Mouse (Mus musculus) limb, embryonic 12.5 days (tissue): ENCODE measurements around the gene Rell1. TPM values are rescaled to one million over a fixed set of nuclear protein-coding genes. Genes with fewer than 3 reads are reported as not detected.

Experiments used
- ATAC-seq: fragments of 200-750 bp; cut with Nextera tagmentation; 2 replicates; pipeline ENCODE4 v1.8.0; 2017; ENCODE audit warnings: low read depth, moderate TSS enrichment; ENCODE audit not compliant: insufficient number of reproducible peaks, insufficient read depth, low FRiP score, low TSS enrichment
- H3K27ac ChIP-seq: fragments of 300-500 bp; sonication (generic); 2 replicates; pipeline ENCODE4 v1.5.1; 2016; ENCODE audit warnings: mild to moderate bottlenecking, moderate library complexity
- H3K27me3 ChIP-seq: fragments of 300-500 bp; sonication (generic); 2 replicates; pipeline ENCODE4 v1.6.1; 2016; ENCODE audit warnings: mild to moderate bottlenecking, moderate library complexity
- H3K36me3 ChIP-seq: fragments of 300-500 bp; sonication (generic); 2 replicates; pipeline ENCODE4 v1.6.1; 2016; ENCODE audit warnings: mild to moderate bottlenecking, moderate library complexity
- H3K4me1 ChIP-seq: fragments of 300-500 bp; sonication (generic); replicated peaks from 2 replicates; pipeline ENCODE4 v1.6.1; 2016
- H3K4me2 ChIP-seq: fragments of 300-500 bp; sonication (generic); 2 replicates; pipeline ENCODE4 v1.6.1; 2016; ENCODE audit warnings: mild to moderate bottlenecking, moderate library complexity
- H3K4me3 ChIP-seq: fragments of 300-500 bp; sonication (generic); replicated peaks from 2 replicates; pipeline ENCODE4 v1.5.1; 2016; ENCODE audit warnings: mild to moderate bottlenecking
- H3K9ac ChIP-seq: fragments of 300-500 bp; sonication (generic); replicated peaks from 2 replicates; pipeline ENCODE4 v1.6.1; 2016; ENCODE audit warnings: mild to moderate bottlenecking, moderate library complexity
- H3K9me3 ChIP-seq: fragments of 300-500 bp; sonication (generic); 2 replicates; pipeline ENCODE4 v1.6.1; 2016; ENCODE audit warnings: mild to moderate bottlenecking, moderate library complexity
- WGBS: fragments of 180-500 bp; shearing (Covaris S2); methylation state at CpG from one replicate; pipeline ENCODE4 v1.1.7; 2016; 5-methylcytosine and 5-hydroxymethylcytosine counted together
- polyA plus RNA-seq: library from polyadenylated mRNA; unstranded; fragments of >200 nt; fragmentation: Nextera tagmentation; extraction: Ambion mirVana; gene quantifications from 2 replicates; pipeline ENCODE4 v1.2.1, GENCODE M21; 2016

The Rell1 gene
- polyA plus RNA-seq, 1 experiment from 2014 or later, result 18.1 TPM

DNA sequence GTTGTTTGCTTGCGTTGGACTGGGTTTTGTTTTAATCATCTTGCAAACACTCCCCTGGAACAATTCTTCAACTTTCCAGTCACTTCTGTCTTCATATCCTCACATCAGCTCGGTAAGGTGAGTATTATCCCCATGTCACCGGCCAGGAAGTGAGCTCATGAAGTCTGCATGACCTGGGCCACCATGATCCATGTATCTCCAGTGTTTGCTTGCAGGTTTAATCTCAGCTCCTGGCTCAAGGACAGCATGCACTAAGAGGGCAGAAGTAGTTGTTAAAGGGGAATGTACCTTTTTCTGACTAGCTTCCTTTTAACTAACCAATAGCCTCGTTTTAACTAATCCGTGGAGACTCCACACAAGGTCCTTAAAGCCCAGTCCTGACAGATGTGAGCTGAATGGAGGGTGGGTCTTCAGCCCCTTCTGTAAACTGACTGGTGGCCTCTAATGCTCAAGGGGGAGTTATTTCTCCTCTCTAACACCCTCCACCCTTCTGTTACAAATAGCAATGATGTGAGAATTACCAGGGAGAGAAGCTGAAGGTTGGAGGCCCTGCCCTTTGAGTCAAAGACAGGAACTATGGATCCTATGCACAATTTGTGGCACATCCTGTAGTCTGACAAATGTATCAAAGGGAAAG, 897 bp upstream of the Rell1 start:
- peak overlapping the region; percentile 70 for H3K4me3 ChIP-seq
- no peaks in the 10 kb centered on the region for H3K27me3 ChIP-seq
- no peaks in the 10 kb centered on the region for H3K36me3 ChIP-seq
- H3K4me1 ChIP-seq, result peaks cover 20% of the 10 kb centered on the region
- peak overlapping the region; percentile 69 for H3K4me2 ChIP-seq
- H3K27ac ChIP-seq, result peak overlapping the region; percentile 66
- H3K9me3 ChIP-seq, result no peaks in the 10 kb centered on the region
- H3K9ac ChIP-seq, result no peak overlapping the region
- no peak for ATAC-seq
- 18% methylated on average over 5 of the region's 5 CpGs for WGBS

DNA sequence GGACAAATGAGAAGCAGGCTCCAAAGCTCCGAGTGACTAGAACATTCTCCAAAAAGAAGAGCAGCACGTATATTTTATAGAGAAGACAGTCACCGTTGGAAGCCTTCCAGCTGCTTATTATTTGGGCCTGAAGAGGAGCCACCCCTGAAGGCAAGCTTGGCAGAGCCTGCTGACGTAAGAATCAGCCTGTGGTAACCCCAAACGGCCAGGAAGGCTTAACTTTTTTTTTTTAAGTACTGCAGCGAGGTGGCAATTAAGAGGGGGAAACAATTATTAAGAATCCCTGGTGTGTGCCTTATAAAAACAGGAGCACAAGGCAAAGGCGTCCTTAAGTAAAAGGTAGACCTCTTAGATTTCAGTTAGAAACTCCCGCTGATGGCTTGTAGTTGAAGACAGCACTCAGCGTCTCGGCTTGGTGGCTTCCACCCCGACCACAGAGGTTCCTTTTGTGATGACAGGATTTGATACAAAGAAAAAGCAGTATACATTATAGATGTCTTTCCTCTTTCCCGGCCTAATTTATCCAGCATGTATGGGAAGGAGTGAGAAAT, 1.0 kb downstream of the Rell1 start:
- Histone ChIP-seq H3K4me2 (peak overlapping the region; percentile 69), H3K36me3 (no peaks in the 10 kb centered on the region), H3K4me3 (peak overlapping the region; percentile 70), H3K27me3 (no peaks in the 10 kb centered on the region), H3K9ac (peak overlapping the region; percentile 79), H3K4me1 (peaks cover 23% of the 10 kb centered on the region), H3K27ac (no peak overlapping the region), H3K9me3 (no peaks in the 10 kb centered on the region)
- under 1% methylated on average over 12 of the region's 12 CpGs for WGBS
- ATAC-seq, result no peak

DNA sequence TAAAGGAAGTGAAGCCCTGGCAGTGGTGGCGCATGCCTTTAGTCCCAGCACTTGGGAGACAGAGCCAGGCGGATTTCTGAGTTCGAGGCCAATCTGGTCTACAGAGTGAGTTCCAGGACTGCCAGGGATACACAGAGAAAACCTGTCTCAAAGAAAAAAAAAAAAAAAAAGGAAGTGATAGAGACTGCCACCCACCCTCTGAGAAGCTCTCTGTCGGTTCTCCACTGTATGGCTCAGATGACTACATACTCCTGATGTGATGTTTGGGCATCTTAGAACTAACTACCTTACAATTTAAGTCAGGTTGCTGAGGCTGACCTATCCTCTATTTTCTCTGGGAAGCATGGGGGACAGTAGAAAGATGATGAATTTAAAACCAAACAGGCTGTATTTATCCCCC, 2.3 kb downstream of the Rell1 start:
- H3K4me2 ChIP-seq, result no peak overlapping the region
- no peak overlapping the region for H3K4me3 ChIP-seq
- no peak overlapping the region for H3K27ac ChIP-seq
- 86% methylated on average over 4 of the region's 4 CpGs for WGBS
- peaks cover 31% of the 10 kb centered on the region for H3K4me1 ChIP-seq
- no peak overlapping the region for H3K9ac ChIP-seq
- no peaks in the 10 kb centered on the region for H3K9me3 ChIP-seq
- ATAC-seq, result no peak
- H3K27me3 ChIP-seq, result no peaks in the 10 kb centered on the region
- no peaks in the 10 kb centered on the region for H3K36me3 ChIP-seq

DNA sequence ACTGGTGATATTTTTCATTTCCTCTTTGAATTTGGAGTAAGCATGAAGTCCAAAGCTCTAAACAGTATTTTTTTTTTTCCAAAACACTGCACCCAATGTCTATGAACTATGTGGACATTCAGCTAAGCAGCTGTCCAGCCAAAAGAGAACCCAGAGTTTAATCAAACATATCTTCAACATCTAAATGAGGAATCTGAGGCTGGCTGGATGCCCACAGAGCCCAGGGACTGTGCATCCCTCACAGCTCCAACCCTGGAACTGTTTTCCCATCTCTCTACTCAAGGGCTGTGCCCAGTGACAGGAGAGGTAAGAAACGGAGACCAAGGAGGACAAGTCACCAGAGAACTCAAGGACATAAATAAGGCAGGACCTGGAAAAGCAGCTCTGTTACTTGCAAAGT, 2.8 kb downstream of the Rell1 start:
- WGBS, result 91% methylated on average over 1 of the region's 1 CpGs
- Histone ChIP-seq H3K4me3 (no peak overlapping the region), H3K9ac (no peak overlapping the region), H3K36me3 (no peaks in the 10 kb centered on the region), H3K4me1 (peaks cover 30% of the 10 kb centered on the region), H3K9me3 (no peaks in the 10 kb centered on the region), H3K4me2 (no peak overlapping the region), H3K27ac (no peak overlapping the region), H3K27me3 (no peaks in the 10 kb centered on the region)
- no peak for ATAC-seq

DNA sequence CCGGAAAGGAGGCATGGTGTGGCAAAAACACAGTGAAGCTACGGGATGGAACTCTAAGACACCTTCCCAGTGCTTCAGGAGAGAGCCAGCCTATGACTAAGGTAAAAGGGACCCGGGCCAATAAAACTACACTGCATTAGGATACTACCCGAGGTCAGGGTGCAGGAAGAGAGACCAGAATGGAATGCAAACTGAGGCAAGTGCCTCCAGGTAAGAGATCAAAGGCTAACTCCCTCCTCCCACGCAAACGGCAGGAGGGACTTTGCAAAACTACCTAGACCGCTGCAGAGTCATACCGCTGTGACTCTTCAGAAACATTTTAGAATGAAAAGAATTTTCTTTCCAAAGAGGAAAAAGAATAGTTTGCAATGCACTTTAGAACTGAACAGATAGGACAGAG, 4.1 kb downstream of the Rell1 start:
- Histone ChIP-seq H3K4me3 (no peak overlapping the region), H3K9ac (no peak overlapping the region), H3K27ac (no peak overlapping the region), H3K27me3 (no peaks in the 10 kb centered on the region), H3K36me3 (no peaks in the 10 kb centered on the region), H3K4me2 (no peak overlapping the region), H3K9me3 (no peaks in the 10 kb centered on the region), H3K4me1 (peaks cover 22% of the 10 kb centered on the region)
- no peak for ATAC-seq
- WGBS, result 52% methylated on average over 8 of the region's 8 CpGs

DNA sequence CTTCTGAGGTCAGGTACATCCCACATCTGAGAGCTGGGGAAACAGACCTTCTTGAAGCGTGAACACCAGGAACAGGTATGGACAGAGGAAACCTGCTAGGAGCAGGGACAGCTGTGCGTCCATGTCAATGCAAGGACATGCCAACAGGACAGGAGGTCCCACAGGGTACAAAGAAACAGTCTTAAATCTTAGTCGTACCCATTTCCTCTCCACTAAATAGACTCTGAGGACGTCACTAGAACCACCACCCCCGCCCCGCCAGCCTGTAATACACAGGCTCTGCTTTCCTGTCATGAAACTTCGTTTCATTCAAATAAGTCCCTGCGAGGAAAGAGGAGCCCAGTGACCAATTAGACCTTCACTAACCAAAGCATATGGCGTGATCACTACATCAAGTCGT, 7.0 kb downstream of the Rell1 start:
- Histone ChIP-seq H3K4me3 (no peak overlapping the region), H3K4me1 (peaks cover 16% of the 10 kb centered on the region), H3K9me3 (no peaks in the 10 kb centered on the region), H3K9ac (no peak overlapping the region), H3K27ac (no peak overlapping the region), H3K4me2 (no peak overlapping the region), H3K36me3 (no peaks in the 10 kb centered on the region), H3K27me3 (no peaks in the 10 kb centered on the region)
- 76% methylated on average over 10 of the region's 10 CpGs for WGBS
- ATAC-seq, result no peak

DNA sequence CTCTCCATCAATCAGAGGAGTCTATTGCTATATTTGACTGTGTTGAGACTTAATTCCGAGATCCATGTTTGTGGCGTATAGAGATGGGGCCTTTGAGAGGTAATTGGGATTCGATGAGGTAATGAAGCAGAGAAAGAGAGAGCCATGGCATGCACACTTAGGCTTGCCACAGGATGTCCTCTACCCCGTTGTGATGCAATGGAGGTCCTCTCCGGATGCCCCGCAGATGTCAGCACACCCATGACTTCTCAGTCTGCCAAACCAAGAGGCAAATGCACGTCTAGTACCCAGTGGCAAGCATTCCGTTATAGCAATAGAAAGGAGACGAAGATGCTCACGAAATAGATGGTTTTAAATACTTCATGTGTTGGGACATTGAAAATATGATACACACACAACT, 8.1 kb downstream of the Rell1 start:
- 94% methylated on average over 10 of the region's 10 CpGs for WGBS

DNA sequence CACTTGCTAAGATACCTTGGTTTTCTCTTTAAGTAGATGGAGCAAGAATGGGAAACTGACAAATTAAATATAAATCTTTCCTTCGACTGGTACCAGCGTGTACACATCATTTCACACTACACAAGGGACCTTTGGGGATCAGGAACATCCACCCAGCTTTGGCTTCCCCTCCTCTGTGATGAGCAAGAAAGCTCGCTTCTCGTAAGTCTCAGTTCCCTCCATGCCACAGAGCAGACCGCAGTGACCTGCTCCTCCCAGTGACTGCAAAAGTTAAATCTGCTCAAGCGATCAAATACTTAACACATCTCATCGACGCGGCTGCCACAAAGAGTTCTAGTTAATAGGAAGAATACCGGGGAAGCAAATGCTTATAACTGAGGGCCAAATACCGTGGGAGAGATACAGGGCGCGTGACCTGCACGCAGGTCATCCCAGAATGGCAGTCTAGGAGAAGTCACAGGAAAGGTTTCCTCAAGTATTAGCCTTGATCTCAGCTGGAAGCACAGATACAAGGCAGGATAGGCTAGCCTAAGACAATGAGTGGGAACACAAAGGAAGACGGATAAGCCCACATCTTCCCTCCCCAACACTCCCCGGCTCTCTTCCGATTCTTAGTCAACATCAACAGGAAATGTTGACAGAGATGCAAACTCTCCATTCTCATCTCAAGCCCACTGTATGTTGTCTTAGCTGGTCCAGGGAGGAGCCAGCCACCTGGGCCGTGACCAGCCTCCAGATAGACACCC, 9.6 kb downstream of the Rell1 start:
- ATAC-seq, result no peak
- 90% methylated on average over 18 of the region's 18 CpGs for WGBS
- H3K9me3 ChIP-seq, result no peaks in the 10 kb centered on the region
- H3K27ac ChIP-seq, result no peak overlapping the region
- no peaks in the 10 kb centered on the region for H3K27me3 ChIP-seq
- peaks cover 16% of the 10 kb centered on the region for H3K4me1 ChIP-seq
- no peaks in the 10 kb centered on the region for H3K36me3 ChIP-seq
- no peak overlapping the region for H3K4me3 ChIP-seq
- H3K4me2 ChIP-seq, result no peak overlapping the region
- no peak overlapping the region for H3K9ac ChIP-seq

More for the DNA sequence above, 8.1 kb downstream of the Rell1 start:
- no peaks in the 10 kb centered on the region for H3K9me3 ChIP-seq
- no peak for ATAC-seq
- no peaks in the 10 kb centered on the region for H3K36me3 ChIP-seq
- no peak overlapping the region for H3K4me3 ChIP-seq
- H3K27ac ChIP-seq, result no peak overlapping the region
- H3K4me1 ChIP-seq, result peaks cover 16% of the 10 kb centered on the region
- no peak overlapping the region for H3K9ac ChIP-seq
- H3K27me3 ChIP-seq, result no peaks in the 10 kb centered on the region
- no peak overlapping the region for H3K4me2 ChIP-seq

DNA sequence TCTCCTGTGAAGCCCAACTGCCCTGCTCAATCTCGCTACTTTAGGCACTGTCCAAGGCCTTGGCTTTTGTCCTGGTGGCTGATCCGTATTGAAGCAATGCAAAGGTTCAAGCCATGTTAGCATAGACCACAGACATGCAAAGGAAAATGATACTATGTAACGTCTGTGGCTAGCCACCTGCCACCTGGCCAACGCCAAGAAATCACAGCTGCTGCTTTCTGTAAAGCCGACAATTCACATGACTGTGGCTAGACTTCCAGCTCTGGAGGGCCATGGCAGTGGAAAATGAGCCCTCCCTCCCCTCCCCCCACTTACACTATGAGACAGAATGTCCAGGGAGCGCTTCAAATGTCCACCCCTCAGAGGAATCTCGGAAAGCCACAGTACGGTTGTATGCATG, 11.1 kb downstream of the Rell1 start:
- Histone ChIP-seq H3K4me1 (peaks cover 13% of the 10 kb centered on the region), H3K36me3 (no peaks in the 10 kb centered on the region), H3K4me2 (no peak overlapping the region), H3K27ac (no peak overlapping the region), H3K9ac (no peak overlapping the region), H3K27me3 (no peaks in the 10 kb centered on the region), H3K4me3 (no peak overlapping the region), H3K9me3 (no peaks in the 10 kb centered on the region)
- 80% methylated on average over 8 of the region's 8 CpGs for WGBS
- 0 out of 2 replicates have a peak, but pooled peaks have one; percentile 57 for ATAC-seq

DNA sequence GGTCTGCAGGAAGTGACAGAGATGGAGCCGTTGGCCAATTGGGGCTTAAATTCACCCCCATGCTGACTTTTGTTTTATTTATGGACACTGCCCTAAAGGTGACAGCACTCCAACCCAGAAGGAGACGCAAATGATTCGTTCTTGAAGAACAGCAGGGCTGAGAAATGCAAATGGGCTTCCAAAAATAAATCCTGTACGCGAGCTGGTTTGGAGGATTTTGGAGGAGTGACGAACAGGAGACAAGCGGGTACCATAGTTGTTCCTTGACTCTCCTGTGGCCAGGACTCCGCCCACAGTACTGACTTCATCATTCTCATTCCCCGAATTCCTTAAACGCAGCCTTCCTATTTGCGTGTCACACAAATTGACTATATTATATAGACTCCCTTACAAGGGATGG, 12.3 kb downstream of the Rell1 start:
- Histone ChIP-seq H3K4me2 (no peak overlapping the region), H3K36me3 (no peaks in the 10 kb centered on the region), H3K27ac (no peak overlapping the region), H3K27me3 (no peaks in the 10 kb centered on the region), H3K4me1 (0 out of 2 replicates have a peak, but pooled peaks cover 5% of the 10 kb centered on the region), H3K9ac (no peak overlapping the region), H3K4me3 (no peak overlapping the region), H3K9me3 (no peaks in the 10 kb centered on the region)
- ATAC-seq, result no peak
- WGBS, result 84% methylated on average over 11 of the region's 11 CpGs

DNA sequence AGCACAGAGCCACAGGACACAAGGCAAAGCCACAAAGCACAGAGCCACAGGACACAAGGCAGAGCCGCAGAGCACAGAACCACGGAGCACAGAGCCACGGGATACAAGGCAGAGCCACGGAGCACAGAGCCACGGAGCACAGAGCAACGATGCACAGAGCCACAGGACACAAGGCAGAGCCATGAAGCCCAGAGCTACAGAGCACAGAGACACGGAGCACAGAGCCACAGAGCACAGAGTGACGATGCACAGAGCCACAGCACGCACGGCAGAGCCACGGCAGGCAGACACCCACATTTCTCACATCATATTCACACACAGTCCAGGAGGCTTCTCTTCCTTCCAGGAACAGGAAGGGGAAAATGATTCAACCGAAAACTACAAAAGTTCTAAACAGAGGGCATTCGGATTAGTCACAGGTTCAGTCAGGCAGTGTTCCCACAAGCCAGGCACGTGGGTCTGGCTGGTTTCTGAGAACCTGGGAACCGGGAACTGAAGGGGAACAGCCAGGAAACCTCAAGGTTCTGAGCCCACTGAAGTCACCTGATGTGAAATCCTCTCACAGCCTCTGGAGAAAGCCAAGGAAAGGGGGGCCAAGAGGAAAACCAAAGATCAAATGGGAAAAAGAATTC, 15.2 kb downstream of the Rell1 start:
- Histone ChIP-seq H3K4me2 (no peak overlapping the region), H3K27ac (no peak overlapping the region), H3K4me1 (peaks cover 11% of the 10 kb centered on the region), H3K4me3 (no peak overlapping the region), H3K36me3 (no peaks in the 10 kb centered on the region), H3K9me3 (no peaks in the 10 kb centered on the region), H3K27me3 (no peaks in the 10 kb centered on the region), H3K9ac (no peak overlapping the region)
- WGBS, result 88% methylated on average over 15 of the region's 15 CpGs
- no peak; the same call in 1 of the 2 replicates for ATAC-seq
